In the genomic region with DNA sequence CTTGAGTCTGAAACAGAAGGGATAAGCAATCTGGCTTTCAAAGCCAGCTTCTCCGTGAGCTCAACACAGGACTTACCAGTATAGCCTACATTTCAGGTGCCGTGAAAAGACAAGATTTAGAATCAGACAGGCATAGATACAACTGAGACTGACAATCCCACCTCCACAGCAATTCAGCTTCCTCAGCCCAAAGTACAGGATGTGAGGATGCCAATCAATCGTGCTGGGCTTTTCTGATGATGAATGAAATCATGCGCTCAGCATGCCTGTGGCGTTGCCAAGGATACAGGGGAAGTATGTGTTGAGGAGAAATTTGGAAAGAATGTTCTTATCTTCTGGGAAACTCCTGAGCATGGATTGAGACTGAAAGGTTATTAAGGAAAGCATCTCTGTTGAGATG, we compare ENCODE assay signal across 17 mouse cellular contexts. TPM values are rescaled to one million over a fixed set of nuclear protein-coding genes. Genes with fewer than 3 reads are reported as not detected.
DNase-seq lines count a peak whose midpoint lies in the region; ATAC-seq and TF ChIP-seq lines count a peak whose summit lies in the region.
"Had no signal": no experiment of that assay in that cellular context is flagged by ENCODE, and none has a peak within 500 bp of the region (broad histone marks: within the 10 kb centered on the region; RNA-seq: fewer than 3 reads in every experiment).

No protein-coding gene starts in this region.

- H3K27me3 ChIP-seq in forebrain, postnatal 0 days (ENCODE audit: insufficient read depth, low read length) = no peaks in the 10 kb centered on the region
- no peaks in the 10 kb centered on the region for H3K27me3 ChIP-seq in midbrain, embryonic 16.5 days (ENCODE audit: control insufficient read depth, insufficient read depth, low read depth, low read length)
- no peaks in the 10 kb centered on the region for H3K27me3 ChIP-seq in liver, embryonic 11.5 days (replicated peaks; ENCODE audit: control insufficient read depth, insufficient read depth, low read length)
- H3K27me3 ChIP-seq: embryonic facial prominence, embryonic 13.5 days; limb, embryonic 12.5 days; liver, embryonic 15.5 days had no signal

- TF ChIP-seq CTCF in forebrain, postnatal 0 days (IDR thresholded peaks at IDR 0.05; ENCODE audit: low read depth) = no peak

- 45% methylated on average over 5 of the region's 5 CpGs for WGBS in forebrain, postnatal 0 days
- 42% methylated on average over 5 of the region's 5 CpGs for WGBS in midbrain, embryonic 16.5 days
- 82% methylated on average over 5 of the region's 5 CpGs for WGBS in liver, embryonic 11.5 days

- H3K36me3 ChIP-seq in forebrain, postnatal 0 days (ENCODE audit: insufficient read depth) = no peaks in the 10 kb centered on the region
- no peaks in the 10 kb centered on the region for H3K36me3 ChIP-seq in midbrain, embryonic 16.5 days (ENCODE audit: control insufficient read depth, insufficient read depth, low read length)
- H3K36me3 ChIP-seq in liver, embryonic 11.5 days (ENCODE audit: control insufficient read depth, insufficient read depth, low read length) = no peaks in the 10 kb centered on the region
- H3K36me3 ChIP-seq: embryonic facial prominence, embryonic 13.5 days; G1E; limb, embryonic 12.5 days; liver, embryonic 15.5 days had no signal

- H3K9me3 ChIP-seq in forebrain, postnatal 0 days (ENCODE audit: low read length) = no peaks in the 10 kb centered on the region
- H3K9me3 ChIP-seq in midbrain, embryonic 16.5 days (replicated peaks; ENCODE audit: control insufficient read depth, low read length, poor library complexity, severe bottlenecking) = no peaks in the 10 kb centered on the region
- H3K9me3 ChIP-seq in liver, embryonic 11.5 days (ENCODE audit: control insufficient read depth, low read length) = no peaks in the 10 kb centered on the region
- H3K9me3 ChIP-seq: embryonic facial prominence, embryonic 13.5 days; limb, embryonic 12.5 days; liver, embryonic 15.5 days had no signal

- no peak overlapping the region for H3K4me2 ChIP-seq in forebrain, postnatal 0 days (ENCODE audit: low read depth)
- no peak overlapping the region for H3K4me2 ChIP-seq in midbrain, embryonic 16.5 days (ENCODE audit: low read length)
- no peak overlapping the region for H3K4me2 ChIP-seq in liver, embryonic 11.5 days
- H3K4me2 ChIP-seq: embryonic facial prominence, embryonic 13.5 days; heart, embryonic 11.5 days; limb, embryonic 12.5 days; liver, embryonic 15.5 days had no signal

- ATAC-seq in forebrain, postnatal 0 days = peak; percentile 92
- ATAC-seq in midbrain, embryonic 16.5 days = peak; percentile 76; the same call in 1 of the 2 replicates
- no peak for ATAC-seq in liver, embryonic 11.5 days (replicated peaks; ENCODE audit: low FRiP score)
- ATAC-seq: hindbrain, embryonic 16.5 days had no signal

- peak; percentile 37 to 57 for DNase-seq in layer of hippocampus, adult 18-20 months (ENCODE audit: low spot score in 2 of 2)
- no peak for DNase-seq in layer of hippocampus, adult 9-10 months (ENCODE audit: low spot score)
- DNase-seq in brain, adult 2 months (ENCODE audit: low read depth, low spot score) = peak; percentile 64
- DNase-seq in forebrain, postnatal 0 days = peak; percentile 65
- DNase-seq in cerebellum, adult 11 months = no peak
- DNase-seq in liver, embryonic 11.5 days (ENCODE audit: low spot score) = no peak
- DNase-seq: cerebellum, adult 18-20 months; gastrocnemius, postnatal 36 days; kidney, adult 2 months; lung, postnatal 14 days had no signal

- H3K4me3 ChIP-seq in forebrain, postnatal 0 days (ENCODE audit: low read depth, low read length) = no peak overlapping the region
- no peak overlapping the region for H3K4me3 ChIP-seq in midbrain, embryonic 16.5 days (ENCODE audit: low read depth, low read length)
- no peak overlapping the region for H3K4me3 ChIP-seq in liver, embryonic 11.5 days (ENCODE audit: low read depth, low read length)
- H3K4me3 ChIP-seq: embryonic facial prominence, embryonic 13.5 days; limb, embryonic 12.5 days; liver, embryonic 15.5 days had no signal

- H3K4me1 ChIP-seq in forebrain, postnatal 0 days (ENCODE audit: insufficient read depth) = no peaks in the 10 kb centered on the region
- no peaks in the 10 kb centered on the region for H3K4me1 ChIP-seq in midbrain, embryonic 16.5 days (ENCODE audit: control insufficient read depth, insufficient read depth, low read length)
- no peaks in the 10 kb centered on the region for H3K4me1 ChIP-seq in liver, embryonic 11.5 days (replicated peaks; ENCODE audit: control insufficient read depth, insufficient read depth, low read length)
- H3K4me1 ChIP-seq: limb, embryonic 12.5 days; liver, embryonic 15.5 days had no signal

- H3K27ac ChIP-seq in forebrain, postnatal 0 days (ENCODE audit: low read depth, low read length) = no peak overlapping the region
- peak overlapping the region; percentile 33; the same call in 1 of the 2 replicates for H3K27ac ChIP-seq in midbrain, embryonic 16.5 days (ENCODE audit: low read length)
- no peak overlapping the region for H3K27ac ChIP-seq in liver, embryonic 11.5 days (ENCODE audit: low read depth, low read length)
- H3K27ac ChIP-seq: embryonic facial prominence, embryonic 13.5 days; limb, embryonic 12.5 days; liver, embryonic 15.5 days had no signal

- H3K9ac ChIP-seq in forebrain, postnatal 0 days = no peak overlapping the region
- no peak overlapping the region for H3K9ac ChIP-seq in midbrain, embryonic 16.5 days (ENCODE audit: low read depth, low read length)
- no peak overlapping the region for H3K9ac ChIP-seq in liver, embryonic 11.5 days (ENCODE audit: low read depth, low read length)
- H3K9ac ChIP-seq: embryonic facial prominence, embryonic 13.5 days; limb, embryonic 12.5 days; liver, embryonic 15.5 days had no signal

RNA-seq across cellular contexts. Expression of a gene that starts 50.4 kb away (rescaled TPM):
- total RNA-seq in layer of hippocampus, adult 18-20 months (2021) = 1 to 10 TPM; 1.7 to 2.0 TPM
- 13.2 and 16.0 TPM in 2 replicates for total RNA-seq in forebrain, postnatal 0 days (2014; rRNA removed)
- 2.9 and 4.4 TPM in 2 replicates for polyA plus RNA-seq in forebrain, postnatal 0 days (2015; fragmentation: Nextera tagmentation; extraction: Ambion mirVana)
- polyA plus RNA-seq in midbrain, embryonic 16.5 days (2015; fragmentation: Nextera tagmentation; extraction: Ambion mirVana) = 4.8 and 5.8 TPM in 2 replicates
- polyA plus RNA-seq in liver, embryonic 11.5 days (2014; fragmentation: Nextera tagmentation; extraction: Ambion mirVana) = 85.5 and 95.4 TPM in 2 replicates
- total RNA-seq: G1E had no signal

Comparison
In these comparisons a context has a peak if more than half of its experiments do, and no peak if none do; other contexts are left out.
1. DNase-seq: peak in layer of hippocampus, adult 18-20 months (2 of 2), brain, adult 2 months (single experiment) and forebrain, postnatal 0 days (single experiment); none in layer of hippocampus, adult 9-10 months (single experiment), cerebellum, adult 11 months (single experiment) and liver, embryonic 11.5 days (single experiment).
2. RNA of a gene that starts 50.4 kb away (polyA plus RNA-seq): 85.5 to 95.4 TPM in liver, embryonic 11.5 days; 4.8 to 5.8 TPM in midbrain, embryonic 16.5 days and 2.9 to 4.4 TPM in forebrain, postnatal 0 days; every median in the first group is over 10 times any median in the second.